Mouse (Mus musculus) testis, postnatal 10 days (tissue): ENCODE results near the gene Hs6st3.
"Not testable (repeated sequence)": the region's sequence is repeated elsewhere in the genome, so short reads cannot be mapped to it uniquely, and the experiment has no call there.

Experiments used
- DNase-seq: peaks from one replicate; pipeline ENCODE4 v3.0.0; 2021; ENCODE audit warnings: low spot score

Gene Hs6st3

GRCm38 (mm10) chr14:119248001-119248607 lies 110.0 kb downstream of the Hs6st3 start:
- no peak for DNase-seq

DNA sequence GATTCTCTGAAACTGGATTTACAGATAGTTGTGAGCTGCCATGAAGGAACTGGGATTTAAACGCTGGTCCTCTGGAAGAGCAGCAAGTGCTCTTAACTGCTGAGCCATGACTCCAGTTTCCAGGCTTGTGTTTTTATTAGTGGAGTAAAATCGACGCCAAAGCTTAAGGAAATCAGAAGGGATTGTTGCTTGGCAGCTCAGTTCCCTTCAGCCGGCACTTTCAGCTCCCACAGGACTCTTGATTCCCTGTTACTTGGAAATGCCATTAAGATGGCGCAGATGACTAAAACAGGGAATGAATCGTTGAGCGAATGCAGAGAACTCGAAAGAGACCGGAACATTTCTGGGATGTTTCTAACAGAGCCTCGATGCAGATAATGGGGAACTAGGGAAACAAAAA lies 112.2 kb downstream of the Hs6st3 start:
- DNase-seq, result no peak

DNA sequence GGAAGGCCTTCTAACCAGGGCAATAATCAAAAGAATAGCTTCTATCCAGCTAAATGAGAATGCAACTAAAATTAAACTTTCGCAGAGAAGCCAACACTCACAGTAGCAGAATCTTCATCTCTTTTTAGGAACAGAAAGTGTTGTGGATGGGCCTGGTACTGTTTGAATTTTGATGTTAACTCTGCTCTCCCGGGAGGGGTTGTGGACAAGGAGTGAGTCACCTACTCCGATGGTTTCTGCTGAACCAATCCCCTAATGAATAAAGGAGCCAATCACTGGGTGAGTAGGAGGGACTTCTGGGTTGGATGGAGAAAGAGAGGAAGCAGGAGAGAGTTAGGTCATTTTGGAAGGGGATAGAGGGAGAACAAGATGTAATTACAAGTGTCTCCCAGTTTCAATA lies 117.3 kb downstream of the Hs6st3 start:
- DNase-seq, result no peak

DNA sequence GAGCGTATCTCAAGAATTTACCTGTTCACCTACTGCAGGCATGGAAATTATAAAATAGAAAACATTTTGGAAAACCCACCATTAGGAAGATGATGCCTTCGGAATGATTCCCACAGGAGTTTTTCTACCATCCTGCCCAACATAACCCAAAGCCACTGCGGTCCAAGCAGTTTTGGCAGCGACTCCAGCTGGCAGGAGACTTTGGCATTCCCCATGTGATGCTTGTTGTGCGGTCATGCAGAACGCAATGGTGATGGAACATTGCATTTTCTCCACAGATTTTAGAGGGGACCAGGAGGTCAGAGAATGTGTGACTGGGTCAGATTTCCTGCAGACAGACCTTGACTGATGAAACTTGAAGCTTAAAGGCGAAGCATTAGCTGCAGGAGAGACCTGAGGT lies 118.9 kb downstream of the Hs6st3 start:
- DNase-seq, result no peak

- DNase-seq, result no peak
Observed at GRCm38 (mm10) chr14:119260176-119260962, 122.2 kb downstream of the Hs6st3 start.

GRCm38 (mm10) chr14:119266334-119266733 lies 128.2 kb downstream of the Hs6st3 start:
- no peak for DNase-seq

DNA sequence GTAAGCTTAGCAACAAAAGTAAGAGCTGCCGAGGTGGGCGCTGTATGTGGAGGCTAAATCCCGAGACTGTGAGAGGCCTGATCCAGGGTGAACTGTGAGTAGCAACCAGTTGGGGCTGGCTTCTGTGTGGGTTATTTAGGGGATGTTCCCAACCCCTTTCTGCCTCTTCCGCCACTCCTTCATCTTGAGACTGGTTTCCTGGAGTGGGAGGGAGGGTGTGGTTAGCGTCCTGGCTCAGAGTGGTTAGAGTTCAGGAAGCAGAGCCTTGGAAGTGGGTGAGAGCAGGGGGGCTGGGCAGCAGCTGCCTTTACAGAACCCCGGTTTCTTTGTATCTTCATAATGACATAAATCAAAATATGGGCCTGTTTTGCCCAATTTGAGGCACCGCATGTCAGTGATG lies 134.9 kb downstream of the Hs6st3 start:
- no peak for DNase-seq

DNA sequence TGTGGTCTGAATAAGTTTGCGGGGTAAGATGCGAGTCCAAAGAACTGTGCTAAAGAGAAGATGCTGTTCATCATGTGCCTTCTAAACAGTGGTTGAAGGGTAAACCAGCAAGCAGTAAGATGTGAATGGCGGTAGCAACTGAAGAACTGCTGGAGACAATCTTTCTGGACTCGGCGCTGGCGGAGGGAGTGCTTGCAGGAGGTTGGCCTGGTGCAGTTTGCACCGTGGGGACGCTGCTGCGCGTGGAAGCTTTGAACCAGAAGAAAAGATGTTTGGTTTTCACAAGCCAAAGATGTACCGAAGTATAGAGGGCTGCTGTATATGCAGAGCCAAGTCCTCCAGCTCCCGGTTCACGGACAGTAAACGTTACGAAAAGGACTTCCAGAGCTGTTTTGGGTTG lies 140.0 kb downstream of the Hs6st3 start:
- DNase-seq, result not testable (repeated sequence)

DNA sequence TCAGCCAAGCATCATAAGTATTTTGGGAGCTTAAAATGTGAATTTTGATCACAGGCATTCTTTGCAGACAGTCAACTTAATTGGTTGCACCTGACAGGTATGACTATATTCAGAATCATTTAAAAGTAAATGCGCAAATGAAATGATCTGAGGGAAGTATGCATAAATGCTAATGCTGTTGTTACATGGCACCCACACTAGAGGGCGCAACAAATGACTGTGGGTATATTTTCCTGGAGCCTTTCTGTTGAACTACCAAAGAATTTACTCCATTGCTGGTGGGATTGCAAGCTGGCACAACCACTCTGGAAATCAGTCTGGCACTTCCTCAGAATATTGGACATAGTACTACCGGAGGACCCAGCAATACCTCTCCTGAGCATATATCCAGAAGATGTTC lies 145.8 kb downstream of the Hs6st3 start:
- DNase-seq, result no peak

GRCm38 (mm10) chr14:119289668-119290067 lies 151.5 kb downstream of the Hs6st3 start:
- DNase-seq, result no peak

DNA sequence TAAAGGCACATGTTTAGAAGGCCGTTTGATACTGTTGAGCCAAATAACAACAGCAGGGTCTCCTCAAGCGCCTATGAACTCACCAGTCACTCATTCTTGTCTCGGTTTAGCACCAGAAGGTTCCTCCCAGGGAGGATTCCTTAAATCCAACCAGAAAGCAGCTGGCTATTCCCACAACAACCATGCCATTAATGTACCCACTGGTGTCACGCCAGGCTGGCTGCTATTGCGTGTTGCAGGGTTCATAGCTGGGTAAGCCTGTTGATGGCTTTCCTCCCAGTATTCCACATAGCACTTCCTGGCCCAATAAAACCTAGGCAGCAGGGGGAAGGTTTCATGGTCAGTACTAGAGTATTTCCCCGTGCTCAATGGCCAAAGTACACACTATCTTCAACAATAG lies 155.9 kb downstream of the Hs6st3 start:
- no peak for DNase-seq

GRCm38 (mm10) chr14:119306461-119306860 lies 168.3 kb downstream of the Hs6st3 start:
- DNase-seq, result no peak

GRCm38 (mm10) chr14:119318379-119318778 lies 180.2 kb downstream of the Hs6st3 start:
- DNase-seq, result no peak

GRCm38 (mm10) chr14:119347236-119347635 lies 209.1 kb downstream of the Hs6st3 start:
- no peak for DNase-seq

- DNase-seq, result no peak
Observed at GRCm38 (mm10) chr14:119361414-119361813, 223.3 kb downstream of the Hs6st3 start.

DNA sequence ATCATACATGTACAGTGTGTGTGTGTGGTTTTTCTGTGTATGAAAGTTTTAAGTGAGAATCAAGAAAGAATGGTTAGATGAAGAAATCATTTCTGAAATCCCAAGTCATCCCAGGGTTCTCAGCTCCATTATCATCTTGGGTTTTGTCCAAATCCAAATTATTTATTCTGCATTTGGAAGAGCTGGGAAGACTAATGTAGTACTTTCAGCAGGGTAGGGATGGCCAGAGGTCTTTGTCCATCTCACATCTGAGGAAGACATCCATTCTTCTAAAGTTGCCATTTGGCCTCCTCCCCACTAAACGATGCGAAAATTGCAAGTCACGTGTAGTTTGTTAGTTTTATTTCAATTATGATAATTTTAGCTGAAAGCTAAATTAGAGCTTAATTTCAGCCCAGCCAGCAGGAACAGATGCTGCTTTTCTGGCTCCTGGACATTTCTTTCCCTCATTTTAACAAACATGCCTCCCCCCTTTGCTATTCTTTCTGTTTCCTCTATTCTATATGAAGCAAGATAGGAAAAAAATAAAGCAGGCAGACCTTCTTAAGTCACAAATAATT lies 229.8 kb downstream of the Hs6st3 start:
- no peak for DNase-seq

DNA sequence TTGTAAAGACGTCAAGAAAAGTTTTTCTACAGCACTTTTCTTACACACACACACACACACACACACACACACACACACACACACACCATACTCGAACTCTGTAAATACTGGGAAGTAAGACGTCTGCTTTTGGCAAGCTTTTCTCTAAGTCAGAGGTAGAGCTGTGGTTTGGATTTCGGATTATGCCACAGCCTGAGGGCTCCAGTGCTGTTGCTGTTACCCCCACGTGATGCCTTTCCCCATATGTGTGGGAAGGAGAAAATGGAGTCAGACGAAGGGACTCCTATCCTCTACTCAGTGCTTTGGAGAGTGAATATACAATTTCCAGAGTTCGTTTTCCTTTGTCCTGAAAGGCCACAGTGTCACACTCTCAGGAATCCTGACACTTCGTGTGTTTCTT lies 231.1 kb downstream of the Hs6st3 start:
- no peak for DNase-seq

GRCm38 (mm10) chr14:119370013-119370412 lies 231.9 kb downstream of the Hs6st3 start:
- DNase-seq, result no peak

DNA sequence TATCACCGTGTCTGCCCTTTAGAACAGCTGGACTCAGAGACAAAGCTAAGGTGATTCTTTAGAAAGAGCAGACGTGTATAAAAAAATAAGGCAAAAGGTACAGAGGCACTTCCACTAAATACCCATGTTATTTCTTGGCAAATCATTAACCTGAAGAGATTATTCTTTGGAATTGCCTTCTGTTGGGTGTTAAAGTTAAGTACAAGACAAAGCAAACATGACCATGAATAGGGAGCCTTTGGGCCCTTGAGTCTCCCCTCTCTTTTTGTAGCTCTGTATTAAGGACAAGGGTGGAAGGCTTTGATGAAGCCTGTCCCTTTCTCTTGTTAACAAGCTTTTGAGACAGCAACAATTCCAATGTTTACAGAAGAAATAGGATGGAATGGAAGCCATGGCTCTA lies 241.2 kb downstream of the Hs6st3 start:
- DNase-seq, result no peak

GRCm38 (mm10) chr14:119401618-119402017 lies 263.5 kb downstream of the Hs6st3 start:
- no peak for DNase-seq

DNA sequence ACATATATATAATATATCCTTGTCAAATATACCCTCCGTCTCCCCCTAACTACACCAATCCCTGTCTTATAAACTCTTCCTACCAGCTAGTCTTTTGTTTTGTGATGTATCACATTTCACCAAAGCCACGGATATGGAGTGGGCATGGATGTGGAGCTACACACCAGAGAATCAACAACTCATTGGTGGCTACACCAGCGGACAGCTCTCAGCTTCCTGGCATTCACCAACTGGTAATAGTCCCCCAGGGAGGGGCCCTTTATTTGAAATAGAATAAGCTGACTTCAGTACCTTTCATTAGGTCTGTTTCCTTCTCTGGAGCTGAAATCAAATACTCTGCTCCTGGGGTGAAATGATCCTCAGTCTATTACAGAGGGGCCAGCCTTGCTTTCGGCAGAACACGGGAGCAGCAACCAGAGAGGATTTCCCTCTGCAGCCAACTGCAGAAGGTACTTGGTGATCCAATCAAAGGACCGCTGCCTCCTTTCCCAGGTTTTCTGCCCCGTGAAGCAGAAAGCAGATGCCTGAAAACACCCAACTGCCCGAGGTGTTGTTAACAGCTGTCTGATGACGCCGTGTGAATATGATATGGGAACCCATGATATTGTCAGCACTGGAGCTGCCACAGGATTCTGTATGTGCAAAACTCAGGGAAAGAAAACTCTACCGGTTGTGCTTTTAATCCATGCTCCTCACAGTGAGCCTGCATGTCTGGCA lies 271.4 kb downstream of the Hs6st3 start:
- DNase-seq, result no peak

- DNase-seq, result no peak
Observed at GRCm38 (mm10) chr14:119422894-119423293, 284.8 kb downstream of the Hs6st3 start.

DNA sequence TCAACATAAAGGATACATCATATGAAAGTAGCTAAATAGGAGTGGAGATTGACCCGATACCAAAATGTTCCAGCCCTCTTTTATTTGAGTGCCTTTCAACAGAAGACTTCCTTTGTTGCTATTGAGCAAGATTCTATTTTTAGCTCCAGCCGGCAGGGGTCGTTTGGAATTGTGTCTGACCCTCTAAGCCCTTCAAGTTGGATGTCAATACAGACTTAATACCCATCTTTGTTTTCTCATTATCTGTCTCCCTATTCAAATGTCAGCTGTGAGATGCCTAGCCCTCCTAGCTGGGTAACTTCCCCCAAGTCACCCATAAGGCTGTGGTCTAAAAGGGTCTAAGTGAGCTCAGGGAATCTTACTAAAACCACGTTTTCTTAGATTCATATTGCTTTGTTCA lies 312.3 kb downstream of the Hs6st3 start:
- no peak for DNase-seq
